Mouse (Mus musculus): ENCODE results near the gene Fbxo7. TPM values are rescaled to one million over a fixed set of nuclear protein-coding genes. Genes with fewer than 3 reads are reported as not detected.

The Fbxo7 gene
- total and polyA plus RNA-seq, 3 experiments, result 16.6 to 24.7 (median 21.4) TPM

DNA sequence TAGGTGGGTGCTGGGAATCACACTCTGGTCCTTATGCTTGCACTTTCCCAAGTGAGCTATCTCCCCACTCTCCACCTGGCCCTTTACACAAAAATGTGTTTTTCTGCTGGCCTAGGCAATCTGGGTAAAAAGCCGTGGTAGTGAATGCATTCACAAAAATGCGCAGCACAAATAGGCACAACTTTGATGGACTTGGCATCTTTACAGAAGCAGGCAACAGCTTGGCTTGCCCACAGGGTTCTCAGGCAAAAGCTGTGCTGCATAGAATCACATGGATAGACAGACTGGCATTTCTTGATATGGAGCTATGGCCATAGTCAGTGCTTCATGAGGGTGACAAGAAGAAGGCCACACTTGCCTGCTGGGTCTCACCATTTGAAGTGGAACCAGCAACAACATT, 57.0 kb downstream of the Fbxo7 start:
- DNase-seq, result no peak

DNA sequence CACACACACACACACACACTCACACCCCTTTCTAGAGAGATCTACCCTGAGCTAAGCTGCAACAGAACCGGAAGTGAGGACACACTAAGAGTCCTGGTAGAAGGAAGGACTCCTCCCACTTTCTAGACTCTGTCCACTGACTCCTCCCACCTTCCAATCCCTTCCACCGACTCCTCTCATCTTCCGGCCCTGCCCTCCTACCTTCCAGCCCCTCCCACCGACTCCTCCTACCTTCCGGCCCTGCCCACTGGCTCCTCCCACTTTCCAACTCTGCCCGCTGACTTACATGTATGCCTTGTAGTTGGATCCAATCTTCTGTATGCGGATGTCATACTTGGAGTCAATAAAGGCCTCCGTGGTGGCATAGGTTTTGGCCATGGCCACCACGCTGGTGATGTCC, 58.1 kb downstream of the Fbxo7 start:
- DNase-seq, result no peak

DNA sequence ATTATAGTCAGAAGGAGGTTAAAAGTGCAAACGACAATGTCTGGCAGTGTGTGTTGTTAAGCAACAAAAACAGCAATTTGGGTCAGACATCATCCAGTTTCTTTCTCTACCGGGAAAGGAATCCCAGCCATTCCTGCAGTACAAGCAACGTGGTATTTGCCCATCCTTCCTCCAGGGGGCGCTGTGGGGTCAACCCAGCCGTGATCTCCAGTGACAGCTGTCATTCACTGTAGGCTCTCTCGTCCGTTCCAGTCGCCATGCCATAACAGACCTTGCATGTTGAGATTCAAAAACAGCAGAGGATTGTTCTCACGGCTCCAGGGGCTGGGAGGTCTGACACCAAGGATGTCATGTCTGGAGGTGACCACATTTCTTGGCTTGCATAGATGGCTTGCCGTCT, 70.1 kb downstream of the Fbxo7 start:
- DNase-seq, result no peak

DNA sequence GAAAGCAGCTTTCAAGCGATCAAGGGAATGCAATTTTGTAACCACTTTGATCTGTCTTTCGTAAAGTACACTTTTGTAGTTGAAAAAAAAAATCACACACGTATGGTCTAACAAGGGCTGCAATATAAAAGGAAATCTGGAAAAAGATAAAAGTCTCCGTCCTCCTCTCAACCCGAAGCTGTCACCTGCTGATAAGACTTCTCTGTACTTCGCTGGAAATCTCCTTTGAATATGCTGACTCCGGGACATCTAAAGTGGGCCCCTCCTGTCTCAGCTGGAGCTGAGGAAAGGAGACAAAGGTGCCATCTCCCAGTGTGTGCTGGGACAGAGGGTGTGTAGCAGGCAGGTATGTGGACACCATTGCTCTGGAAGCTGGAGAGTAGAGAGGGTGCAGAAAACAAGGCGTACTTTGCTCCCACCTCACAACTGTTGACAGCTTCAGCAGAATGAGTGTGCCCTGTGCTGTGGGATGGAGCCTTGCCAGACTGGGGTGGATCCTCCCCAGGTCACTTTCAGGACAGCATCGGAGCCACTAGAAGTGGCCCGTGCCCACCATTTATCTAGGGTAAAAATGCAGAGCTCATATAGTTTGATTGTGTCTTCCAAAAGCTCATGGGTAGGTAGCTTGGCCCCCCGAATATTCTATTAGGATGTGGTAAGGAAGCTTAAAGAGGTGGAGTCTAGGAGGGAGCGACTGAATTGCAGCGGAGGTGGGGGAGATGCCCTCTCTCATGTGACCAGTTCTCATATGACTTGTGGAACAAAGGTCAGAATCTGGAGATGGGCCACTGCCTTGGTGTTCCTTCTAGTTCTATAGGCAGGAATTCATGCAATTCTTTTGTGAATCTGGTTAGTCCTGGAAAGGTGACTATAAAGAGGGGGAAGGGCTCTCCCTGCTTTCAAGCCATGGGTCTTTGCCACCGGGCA, 71.6 kb downstream of the Fbxo7 start:
- no peak for DNase-seq

DNA sequence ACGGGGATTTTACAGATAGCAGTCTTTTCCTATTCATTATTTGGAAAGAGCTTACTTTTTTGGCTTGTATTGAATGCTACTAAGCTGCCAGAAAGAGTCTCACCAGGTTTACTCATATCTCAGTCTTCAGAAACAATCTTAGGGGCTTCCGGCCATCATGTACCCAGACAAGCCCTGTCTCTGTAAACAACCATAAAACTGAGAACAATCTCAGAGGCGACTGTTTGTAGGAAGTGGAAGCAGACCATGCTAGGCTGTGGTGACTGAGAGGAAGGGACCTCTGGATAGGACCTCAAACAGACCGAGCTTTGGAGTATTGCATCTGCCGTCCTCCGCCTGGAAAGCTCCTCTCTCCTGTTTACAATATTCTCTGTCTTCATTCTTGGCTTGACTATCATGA, 76.6 kb downstream of the Fbxo7 start:
- no peak for DNase-seq

DNA sequence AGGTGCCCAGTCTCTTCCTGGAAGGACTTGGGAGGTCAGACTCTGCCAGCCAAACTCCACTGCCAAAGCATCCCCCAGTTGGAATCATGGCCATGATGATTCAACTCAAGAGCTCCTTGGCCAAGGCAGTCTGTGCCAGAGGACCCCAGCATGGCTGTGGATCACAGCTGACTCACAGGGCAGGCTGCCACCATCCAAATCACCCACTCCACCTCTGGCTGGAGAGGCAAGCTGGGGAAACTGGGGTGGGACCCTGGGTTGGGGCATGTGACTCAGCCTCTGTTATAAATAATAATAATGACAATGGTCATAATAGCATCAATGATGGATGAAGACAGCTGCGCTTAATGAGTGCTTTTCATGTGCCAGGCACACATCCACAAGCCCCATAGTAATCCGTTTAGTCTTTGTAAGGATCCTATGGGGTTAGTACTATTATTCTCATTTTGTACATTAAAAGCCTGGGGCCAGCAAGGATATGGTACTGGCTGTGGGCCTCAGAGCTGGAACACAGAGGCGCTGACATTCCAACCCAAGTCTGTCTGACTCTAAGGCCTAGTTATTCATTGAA, 78.6 kb downstream of the Fbxo7 start:
- DNase-seq, result peak; percentile 39

Other genes with a start within 250 kb of the Fbxo7 start
- gene Pwp1, start 192.5 kb upstream of the Fbxo7 start, total RNA-seq (2021), result 10 to 100 TPM; 18.0 to 19.9 TPM
- 3.8 and 4.6 TPM in 2 replicates for gene Pwp1, start 192.5 kb upstream of the Fbxo7 start, polyA plus RNA-seq (2012; rRNA removed)
- 10 to 100 TPM; 13.2 to 17.0 TPM for gene Prdm4, start 104.8 kb upstream of the Fbxo7 start, total RNA-seq (2021)
- 10.5 and 15.3 TPM in 2 replicates for gene Prdm4, start 104.8 kb upstream of the Fbxo7 start, polyA plus RNA-seq (2012; rRNA removed)
- not detected for gene Ascl4, start 94.3 kb upstream of the Fbxo7 start, total RNA-seq (2021)
- 0.07 TPM in 1 of 2 replicates, not detected in the other for gene Ascl4, start 94.3 kb upstream of the Fbxo7 start, polyA plus RNA-seq (2012; rRNA removed)
- 100 to 1,000 TPM in 1 of 2 experiments, 10 to 100 TPM in 1; 90.9 to 134 TPM for gene Rtcb, start 64.1 kb upstream of the Fbxo7 start, total RNA-seq (2021)
- 16.2 and 19.8 TPM in 2 replicates for gene Rtcb, start 64.1 kb upstream of the Fbxo7 start, polyA plus RNA-seq (2012; rRNA removed)
- gene Bpifc, start 10.1 kb upstream of the Fbxo7 start, total RNA-seq (2021), result 1 to 10 TPM in 1 of 2 experiments, not detected in 1; 1.4 TPM
- 0.31 TPM in 1 of 2 replicates, not detected in the other for gene Bpifc, start 10.1 kb upstream of the Fbxo7 start, polyA plus RNA-seq (2012; rRNA removed)